Mouse (Mus musculus) kidney, postnatal 0 days (tissue): Measurements from ENCODE around the gene Spag7. TPM values are rescaled to one million over a fixed set of nuclear protein-coding genes. Genes with fewer than 3 reads are reported as not detected.

Source experiments
- ATAC-seq: fragments of 200-750 bp; cut with Nextera tagmentation; replicated peaks from 2 replicates; pipeline ENCODE4 v1.8.0; 2017; ENCODE audit warnings: low read depth, moderate number of reproducible peaks, moderate TSS enrichment, moderate library complexity; ENCODE audit not compliant: low FRiP score
- DNase-seq: peaks from one replicate; pipeline ENCODE4 v3.0.0-alpha.2; 2016; ENCODE audit warnings: low spot score
- H3K27ac ChIP-seq: fragments of 300-500 bp; sonication (generic); 2 replicates; pipeline ENCODE4 v1.5.1; 2014; ENCODE audit warnings: mild to moderate bottlenecking
- H3K27me3 ChIP-seq: fragments of 300-500 bp; sonication (generic); 2 replicates; pipeline ENCODE4 v1.6.1; 2014; ENCODE audit warnings: low read length, mixed read lengths; ENCODE audit not compliant: insufficient read depth
- H3K36me3 ChIP-seq: fragments of 300-500 bp; sonication (generic); 2 replicates; pipeline ENCODE4 v1.6.1; 2014; ENCODE audit warnings: low read length, mixed read lengths; ENCODE audit not compliant: insufficient read depth
- H3K4me1 ChIP-seq: fragments of 300-500 bp; sonication (generic); replicated peaks from 2 replicates; pipeline ENCODE4 v1.6.1; 2014; ENCODE audit warnings: antibody characterized with exemption, low read length, mixed read lengths; ENCODE audit not compliant: insufficient read depth
- H3K4me2 ChIP-seq: fragments of 300-500 bp; sonication (generic); 2 replicates; pipeline ENCODE4 v1.6.1; 2014; ENCODE audit warnings: mild to moderate bottlenecking, low read length, moderate library complexity, mixed read lengths
- H3K4me3 ChIP-seq: fragments of 300-500 bp; sonication (generic); replicated peaks from 2 replicates; pipeline ENCODE4 v1.5.1; 2014; ENCODE audit warnings: low read depth, low read length
- H3K9ac ChIP-seq: fragments of 300-500 bp; sonication (generic); 2 replicates; pipeline ENCODE4 v1.6.1; 2014; ENCODE audit warnings: low read depth, low read length
- H3K9me3 ChIP-seq: fragments of 300-500 bp; sonication (generic); replicated peaks from 2 replicates; pipeline ENCODE4 v1.6.1; 2016; ENCODE audit warnings: low read length, inconsistent platforms, mixed read lengths
- CTCF ChIP-seq: IDR thresholded peaks from 2 replicates; pipeline ENCODE4 v1.5.1; 2016; ENCODE audit warnings: antibody characterized with exemption, low read depth, mild to moderate bottlenecking, moderate library complexity
- WGBS: fragments of 180-500 bp; shearing (Covaris S2); extraction: QIAGEN DNeasy Blood & Tissue Kit; methylation state at CpG from one replicate; pipeline ENCODE4 v1.1.7; 2014; 5-methylcytosine and 5-hydroxymethylcytosine counted together
- microRNA-seq: library from miRNA; unstranded; fragments of <30 nt; microRNA quantifications from one replicate; pipeline ENCODE4, GENCODE M21; 2016
- polyA plus RNA-seq: library from polyadenylated mRNA; unstranded; fragments of >200 nt; fragmentation: Nextera tagmentation; extraction: Ambion mirVana; gene quantifications from 2 replicates; pipeline ENCODE4 v1.2.1, GENCODE M21; 2015

The Spag7 gene
- polyA plus RNA-seq, 1 experiment from 2014 or later, result 91.5 TPM

DNA sequence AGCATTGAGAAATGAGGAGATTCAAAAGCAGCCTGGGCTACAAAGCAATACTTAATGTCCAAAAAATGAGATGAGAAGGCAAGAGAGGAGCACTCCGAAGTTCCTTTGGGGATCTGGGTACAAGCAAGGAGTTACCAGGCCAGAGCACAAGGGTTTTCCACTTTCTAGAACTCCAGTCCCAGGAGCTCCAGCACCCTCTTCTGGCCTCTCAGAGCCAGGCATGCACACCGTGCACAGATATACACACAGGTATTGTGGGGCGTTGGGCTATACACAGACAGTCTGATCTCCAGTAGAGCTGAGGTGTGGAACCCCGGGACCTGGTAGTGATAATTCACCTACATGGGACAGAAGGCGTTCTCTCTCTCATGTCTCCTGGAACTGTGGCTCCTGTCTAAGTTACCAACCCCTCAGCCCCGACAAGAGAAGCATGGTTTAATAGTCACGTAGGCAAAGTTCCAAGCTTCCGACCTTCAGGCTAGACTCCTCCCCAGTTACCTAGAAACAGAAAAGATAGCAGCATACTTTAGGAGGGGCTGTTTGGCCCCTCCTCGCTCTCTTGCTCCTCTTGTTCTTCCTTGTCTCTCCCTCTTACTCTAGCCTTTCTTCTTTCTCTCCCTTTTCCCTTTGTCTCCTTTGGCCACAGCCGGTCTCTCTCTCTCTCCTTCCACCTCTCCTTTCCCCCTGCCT, 46.0 kb downstream of the Spag7 start:
- no peak overlapping the region for H3K27ac ChIP-seq
- H3K4me1 ChIP-seq, result no peaks in the 10 kb centered on the region
- H3K27me3 ChIP-seq, result no peaks in the 10 kb centered on the region
- H3K36me3 ChIP-seq, result no peaks in the 10 kb centered on the region
- no peak overlapping the region for H3K4me2 ChIP-seq
- H3K4me3 ChIP-seq, result no peak overlapping the region
- no peak for ATAC-seq
- no peak overlapping the region for H3K9ac ChIP-seq
- peak; percentile 57 for TF ChIP-seq CTCF
- no peaks in the 10 kb centered on the region for H3K9me3 ChIP-seq
- DNase-seq, result peak; percentile 32
- WGBS, result 74% methylated on average over 10 of the region's 10 CpGs

DNA sequence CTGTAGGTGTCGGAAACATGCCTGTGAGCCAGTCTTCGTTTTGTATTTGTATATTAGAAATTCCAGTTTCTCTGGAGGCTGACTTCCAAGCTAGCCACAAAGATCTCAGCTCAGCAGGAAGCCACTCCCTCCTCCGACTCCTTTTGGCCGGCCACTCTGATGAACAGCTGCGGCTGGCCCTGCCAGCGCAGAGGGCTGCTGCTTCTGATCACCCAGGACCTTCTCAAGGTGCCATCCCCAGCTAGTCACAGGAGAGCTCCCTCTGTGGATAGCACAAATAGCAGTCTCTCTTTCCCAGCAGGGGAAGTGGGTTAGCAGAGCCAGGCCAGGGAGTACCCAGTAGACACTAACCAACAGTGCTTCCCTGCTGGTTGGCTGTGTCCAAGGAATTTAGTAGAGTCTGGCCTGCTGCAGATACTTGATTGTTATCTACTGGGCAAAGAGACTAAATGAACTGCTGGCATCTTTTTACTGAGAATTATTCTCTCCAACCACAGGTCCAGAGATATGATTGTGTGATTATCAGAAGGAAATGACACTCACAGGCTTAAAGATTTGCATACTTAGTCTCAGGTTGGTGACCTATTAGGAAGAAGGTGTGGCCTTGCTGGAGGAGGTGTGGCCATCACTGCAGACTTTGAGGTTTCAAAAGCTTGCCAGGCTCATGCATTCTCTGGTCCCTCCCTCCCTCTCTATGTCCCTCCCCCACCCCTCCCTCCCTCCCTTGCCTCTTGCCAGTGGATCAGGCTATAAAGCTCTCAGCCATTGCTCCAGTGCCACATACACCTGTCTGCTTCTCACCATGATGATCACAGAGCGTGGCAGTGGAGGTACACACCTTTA, 47.0 kb downstream of the Spag7 start:
- no peak for ATAC-seq
- Histone ChIP-seq H3K9ac (no peak overlapping the region), H3K4me3 (no peak overlapping the region), H3K4me2 (no peak overlapping the region), H3K27ac (no peak overlapping the region), H3K9me3 (no peaks in the 10 kb centered on the region), H3K36me3 (no peaks in the 10 kb centered on the region), H3K27me3 (no peaks in the 10 kb centered on the region), H3K4me1 (no peaks in the 10 kb centered on the region)
- 42% methylated on average over 7 of the region's 7 CpGs for WGBS
- no peak for DNase-seq
- no peak for TF ChIP-seq CTCF

DNA sequence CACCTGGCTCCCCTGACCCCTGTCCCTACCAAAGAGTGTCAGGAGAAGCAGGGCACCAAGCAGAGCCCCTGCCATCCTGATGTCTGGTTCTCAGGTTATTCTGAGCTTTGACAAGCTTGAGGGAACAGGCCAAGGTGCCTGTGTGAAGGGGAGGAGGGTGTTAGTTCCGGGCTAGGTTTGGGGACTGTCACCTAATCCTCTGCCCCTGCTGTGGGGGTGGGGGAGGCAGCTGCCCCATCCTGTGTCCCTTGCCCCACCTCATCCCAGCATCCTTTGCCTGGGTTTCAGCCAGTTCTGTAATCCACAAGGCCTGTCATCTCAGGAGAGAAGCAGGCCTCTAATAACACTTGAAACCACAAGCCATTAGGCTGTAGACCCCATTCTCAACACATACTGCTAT, 50.1 kb downstream of the Spag7 start, which contains the start of gene Chrne:
Gene Chrne (minus strand): TSS at position 116 of the 400 bp plus-strand sequence.
- Histone ChIP-seq H3K9ac (no peak within 1 kb of the TSS), H3K27ac (no peak within 1 kb of the TSS), H3K4me3 (no peak within 1 kb of the TSS), H3K9me3 (no peaks in the 10 kb centered on the region), H3K36me3 (no peaks in the 10 kb centered on the region), H3K4me1 (peaks cover 12% of the 10 kb centered on the region; the same call in 1 of the 2 replicates), H3K27me3 (no peaks in the 10 kb centered on the region), H3K4me2 (no peak within 1 kb of the TSS)
- no peak for TF ChIP-seq CTCF
- no peak for DNase-seq
- 38% methylated on average over 1 of the region's 1 CpGs for WGBS
- ATAC-seq, result no peak

DNA sequence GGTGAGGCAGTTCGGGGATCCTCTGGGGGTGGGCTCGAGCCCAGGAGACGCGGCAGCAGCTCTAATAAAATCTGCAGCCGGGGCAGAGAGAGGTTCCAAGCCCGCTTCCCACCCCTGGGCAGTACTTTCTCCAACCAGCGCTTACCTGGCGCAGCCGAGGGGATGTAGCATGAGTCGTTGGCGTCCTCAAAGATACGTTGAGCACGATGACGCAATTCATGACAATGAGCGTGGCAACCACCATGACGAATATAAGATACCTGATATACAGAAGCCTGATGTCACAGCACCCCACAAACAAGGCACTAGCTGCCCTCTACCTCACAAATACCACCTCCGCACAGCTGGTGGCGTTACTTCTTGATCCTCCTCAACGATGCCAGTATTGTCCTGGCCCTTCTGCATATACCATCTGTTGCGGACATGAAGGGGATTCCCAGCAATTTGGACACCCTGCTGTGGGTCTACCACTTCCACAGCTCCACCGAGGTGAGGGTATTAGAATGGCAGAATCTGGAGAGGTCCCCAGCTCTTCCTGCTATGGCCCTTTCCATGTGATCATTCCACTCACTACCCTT, 53.6 kb downstream of the Spag7 start, which contains the start of gene 4930544D05Rik:
Gene 4930544D05Rik (plus strand): TSS at position 333 of the 578 bp plus-strand sequence.
- peaks cover 21% of the 10 kb centered on the region; the same call in 1 of the 2 replicates for H3K36me3 ChIP-seq
- peaks cover 12% of the 10 kb centered on the region; the same call in 1 of the 2 replicates for H3K4me1 ChIP-seq
- H3K27ac ChIP-seq, result peak within 1 kb of the TSS; percentile 54; the same call in 1 of the 2 replicates
- H3K9me3 ChIP-seq, result no peaks in the 10 kb centered on the region
- 19% methylated on average over 21 of the region's 21 CpGs for WGBS
- H3K27me3 ChIP-seq, result no peaks in the 10 kb centered on the region
- ATAC-seq, result no peak
- peak within 1 kb of the TSS; percentile 68 for H3K4me2 ChIP-seq
- TF ChIP-seq CTCF, result no peak
- DNase-seq, result no peak
- H3K4me3 ChIP-seq, result peak within 1 kb of the TSS; percentile 35
- peak within 1 kb of the TSS; percentile 55 for H3K9ac ChIP-seq

DNA sequence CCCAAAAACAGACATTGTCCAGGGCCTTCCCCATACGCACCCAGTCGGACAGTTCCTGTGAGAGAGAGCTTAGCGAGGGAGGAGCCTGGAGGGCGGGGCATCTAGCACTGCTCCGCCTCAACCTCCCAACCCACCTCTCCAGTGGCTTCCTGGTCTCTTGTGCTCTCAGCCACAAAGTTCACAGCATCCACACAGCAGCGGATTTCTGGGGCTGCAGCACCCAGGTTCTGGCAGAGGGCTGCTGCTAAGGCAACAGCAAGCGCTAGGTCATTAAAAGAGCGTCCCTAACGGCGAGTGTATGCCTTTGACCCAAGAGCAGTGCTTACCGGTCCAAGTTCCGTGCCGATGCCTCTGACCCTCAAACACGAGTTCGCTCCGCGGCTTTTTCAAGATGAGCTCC, 54.1 kb downstream of the Spag7 start:
- H3K36me3 ChIP-seq, result peaks cover 26% of the 10 kb centered on the region; the same call in 1 of the 2 replicates
- ATAC-seq, result peak; percentile 58; the same call in 1 of the 2 replicates
- H3K9ac ChIP-seq, result peak overlapping the region; percentile 55
- peak overlapping the region; percentile 35 for H3K4me3 ChIP-seq
- H3K4me2 ChIP-seq, result peak overlapping the region; percentile 68
- H3K9me3 ChIP-seq, result no peaks in the 10 kb centered on the region
- H3K4me1 ChIP-seq, result peaks cover 12% of the 10 kb centered on the region; the same call in 1 of the 2 replicates
- no peaks in the 10 kb centered on the region for H3K27me3 ChIP-seq
- WGBS, result 1% methylated on average over 17 of the region's 17 CpGs
- peak overlapping the region; percentile 54; the same call in 1 of the 2 replicates for H3K27ac ChIP-seq
- 0 out of 2 replicates have a peak, but pooled peaks have one; percentile 20 for TF ChIP-seq CTCF
- DNase-seq, result peak; percentile 95

Small RNA genes lying within 50 kb of the gene (microRNA-seq; reads per million reads assigned to microRNA genes)
- gene Mir6925, result not detected

Other genes starting within 250 kb of the Spag7 start
- 12.0 and 13.5 TPM in 2 replicates for gene Arrb2, start 236.8 kb downstream of the Spag7 start, polyA plus RNA-seq
- 33.5 and 38.3 TPM in 2 replicates for gene Med11, start 217.5 kb downstream of the Spag7 start, polyA plus RNA-seq
- 0.82 and 1.5 TPM in 2 replicates for gene Zmynd15, start 210.0 kb downstream of the Spag7 start, polyA plus RNA-seq
- gene Cxcl16, start 209.4 kb downstream of the Spag7 start, polyA plus RNA-seq, result 16.7 and 17.6 TPM in 2 replicates
- 0.84 and 1.5 TPM in 2 replicates for gene Tm4sf5, start 164.2 kb downstream of the Spag7 start, polyA plus RNA-seq
- 0.57 and 0.66 TPM in 2 replicates for gene Vmo1, start 154.8 kb downstream of the Spag7 start, polyA plus RNA-seq
- gene Gltpd2, start 150.2 kb downstream of the Spag7 start, polyA plus RNA-seq, result 0.56 and 0.87 TPM in 2 replicates
- gene Psmb6, start 144.0 kb downstream of the Spag7 start, polyA plus RNA-seq, result 686 and 703 TPM in 2 replicates
- gene Gm40193, start 136.5 kb downstream of the Spag7 start, polyA plus RNA-seq, result not detected in 2 replicates
- 6.7 and 7.2 TPM in 2 replicates for gene Pld2, start 129.4 kb downstream of the Spag7 start, polyA plus RNA-seq
- 11.5 and 12.1 TPM in 2 replicates for gene Mink1, start 106.5 kb downstream of the Spag7 start, polyA plus RNA-seq
- gene 4930544D05Rik, start 53.6 kb downstream of the Spag7 start, polyA plus RNA-seq, result not detected in 2 replicates
- 0.25 and 0.29 TPM in 2 replicates for gene Chrne, start 50.2 kb downstream of the Spag7 start, polyA plus RNA-seq
- gene Gp1ba, start 30.3 kb downstream of the Spag7 start, polyA plus RNA-seq, result 0.16 and 0.19 TPM in 2 replicates
- gene Rnf167, start 22.2 kb downstream of the Spag7 start, polyA plus RNA-seq, result 109 and 113 TPM in 2 replicates
- 227 and 239 TPM in 2 replicates for gene Slc25a11, start 21.9 kb downstream of the Spag7 start, polyA plus RNA-seq
- gene Pfn1, start 14.8 kb downstream of the Spag7 start, polyA plus RNA-seq, result 1,513 and 1,569 TPM in 2 replicates
- 9.7 and 10.0 TPM in 2 replicates for gene Eno3, start 12.2 kb downstream of the Spag7 start, polyA plus RNA-seq
- gene Camta2, start 18.7 kb upstream of the Spag7 start, polyA plus RNA-seq, result 9.2 and 9.4 TPM in 2 replicates
- gene Inca1, start 30.7 kb upstream of the Spag7 start, polyA plus RNA-seq, result 2.3 and 3.0 TPM in 2 replicates
- 3.5 and 3.6 TPM in 2 replicates for gene Kif1c, start 31.1 kb upstream of the Spag7 start, polyA plus RNA-seq
- 7.1 and 7.7 TPM in 2 replicates for gene Zfp3, start 94.8 kb upstream of the Spag7 start, polyA plus RNA-seq
- gene Scimp, start 143.2 kb upstream of the Spag7 start, polyA plus RNA-seq, result 0.55 and 0.84 TPM in 2 replicates
- gene Rabep1, start 175.4 kb upstream of the Spag7 start, polyA plus RNA-seq, result 35.4 and 37.5 TPM in 2 replicates